Mouse (Mus musculus): ENCODE results near the gene 4930402H24Rik. TPM values are rescaled to one million over a fixed set of nuclear protein-coding genes. Genes with fewer than 3 reads are reported as not detected.

Gene 4930402H24Rik
- total and polyA plus RNA-seq, 3 experiments, result 31.1 to 43.5 (median 36.9) TPM

DNA sequence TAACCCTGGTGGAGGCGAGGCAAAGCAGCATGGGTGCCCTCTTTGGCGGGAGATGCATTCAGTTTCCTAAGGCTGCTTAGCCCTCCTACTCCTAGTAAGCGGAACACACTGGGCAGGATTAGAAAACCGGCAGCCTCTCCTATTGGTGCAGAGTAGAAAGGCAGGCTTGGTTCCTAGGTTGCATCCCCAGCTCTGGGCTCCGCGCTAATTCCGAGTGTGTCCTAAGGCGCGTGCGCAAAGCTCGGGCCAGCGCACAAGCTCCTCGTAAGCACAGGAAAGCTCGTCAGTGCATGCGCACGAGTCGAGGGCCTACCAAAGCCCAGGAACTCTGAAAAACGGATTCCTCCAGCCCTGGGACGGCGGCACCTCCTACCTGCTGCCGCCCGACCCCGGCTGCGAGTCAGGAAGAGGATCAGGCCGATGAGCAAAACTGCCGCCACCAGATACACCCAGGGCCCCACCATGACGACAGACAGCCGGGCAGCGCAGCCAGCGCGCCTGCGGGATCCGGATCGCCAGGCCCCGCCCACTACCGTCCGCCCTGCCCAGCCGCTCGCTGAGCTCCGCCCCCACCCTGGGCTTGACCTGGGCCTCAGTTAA is 242.0 kb downstream of the 4930402H24Rik start, which contains the start of gene Ddrgk1:
TSS of gene Ddrgk1 (minus strand) at position 558 of the 600 bp plus-strand sequence.
- peak; percentile 96 for DNase-seq

- DNase-seq, result no peak
Observed at GRCm38 (mm10) chr2:130663342-130663741, 242.9 kb downstream of the 4930402H24Rik start.

DNA sequence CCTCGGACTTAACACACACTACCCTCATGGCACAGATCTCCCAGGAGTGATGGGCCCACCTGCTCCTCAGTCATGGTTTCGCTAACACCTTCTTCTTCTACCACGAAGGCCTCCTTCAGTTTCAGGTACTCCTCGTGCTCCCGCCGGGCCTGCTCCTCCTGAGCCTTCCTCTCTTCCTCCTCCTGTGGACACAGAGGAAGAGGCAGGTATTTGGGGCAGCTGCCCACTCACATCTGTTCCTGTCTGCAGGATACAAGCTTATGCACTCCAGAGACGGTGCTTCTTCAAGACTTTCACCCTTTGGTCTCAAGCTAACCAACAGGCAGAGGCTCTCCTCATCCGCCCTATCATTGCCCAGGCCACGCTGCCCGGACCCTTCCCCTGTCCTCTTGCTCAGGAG is 247.7 kb downstream of the 4930402H24Rik start:
- DNase-seq, result no peak

DNA sequence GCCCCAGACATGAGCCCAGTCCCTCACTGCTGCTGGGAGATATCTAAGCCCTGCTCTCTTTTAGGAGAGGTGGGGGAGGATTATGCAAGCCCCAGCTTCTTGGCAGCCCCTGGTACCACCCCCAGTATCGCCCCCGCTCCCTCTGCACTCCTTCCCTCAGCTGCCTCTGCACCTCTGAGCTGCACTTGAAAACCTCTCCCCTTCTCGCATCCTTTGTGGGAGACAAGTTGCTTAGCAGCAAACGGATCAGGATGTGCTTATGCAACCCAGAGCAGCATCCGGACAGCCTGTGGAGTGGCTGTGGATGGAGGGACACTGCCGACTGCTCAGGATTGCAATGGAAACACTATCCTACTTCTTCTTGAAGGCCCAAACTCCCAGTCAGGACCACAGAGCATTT is 248.7 kb downstream of the 4930402H24Rik start:
- no peak for DNase-seq

GRCm38 (mm10) chr2:130656536-130656935 is 249.7 kb downstream of the 4930402H24Rik start:
- no peak for DNase-seq

Other genes starting within 250 kb of the 4930402H24Rik start
- 100 to 1,000 TPM; 184 to 209 TPM for gene Ddrgk1, start 241.7 kb downstream of the 4930402H24Rik start, total RNA-seq (2021)
- gene Ddrgk1, start 241.7 kb downstream of the 4930402H24Rik start, polyA plus RNA-seq (2012; rRNA removed), result 190 and 213 TPM in 2 replicates
- gene Itpa, start 238.8 kb downstream of the 4930402H24Rik start, total RNA-seq (2021), result 10 to 100 TPM; 19.5 to 29.6 TPM
- gene Itpa, start 238.8 kb downstream of the 4930402H24Rik start, polyA plus RNA-seq (2012; rRNA removed), result 28.6 and 29.3 TPM in 2 replicates
- gene Slc4a11, start 208.9 kb downstream of the 4930402H24Rik start, total RNA-seq (2021), result 1 to 10 TPM; 3.5 to 4.1 TPM
- gene Slc4a11, start 208.9 kb downstream of the 4930402H24Rik start, polyA plus RNA-seq (2012; rRNA removed), result 4.0 and 4.8 TPM in 2 replicates
- gene Atrn, start 89 bp upstream of the 4930402H24Rik start, total RNA-seq (2021), result 10 to 100 TPM; 27.3 to 31.5 TPM
- 9.8 and 10.3 TPM in 2 replicates for gene Atrn, start 89 bp upstream of the 4930402H24Rik start, polyA plus RNA-seq (2012; rRNA removed)
- gene Gfra4, start 136.7 kb upstream of the 4930402H24Rik start, total RNA-seq (2021), result 1 to 10 TPM; 5.9 to 6.1 TPM
- gene Gfra4, start 136.7 kb upstream of the 4930402H24Rik start, polyA plus RNA-seq (2012; rRNA removed), result 30.4 and 56.7 TPM in 2 replicates
- 1 to 10 TPM; 1.6 to 3.4 TPM for gene Adam33, start 157.4 kb upstream of the 4930402H24Rik start, total RNA-seq (2021)
- gene Adam33, start 157.4 kb upstream of the 4930402H24Rik start, polyA plus RNA-seq (2012; rRNA removed), result 11.5 and 15.5 TPM in 2 replicates
- 1 to 10 TPM; 4.1 to 6.6 TPM for gene Siglec1, start 180.4 kb upstream of the 4930402H24Rik start, total RNA-seq (2021)
- 17.9 and 19.8 TPM in 2 replicates for gene Siglec1, start 180.4 kb upstream of the 4930402H24Rik start, polyA plus RNA-seq (2012; rRNA removed)
- 10 to 100 TPM in 1 of 2 experiments, 1 to 10 TPM in 1; 6.9 to 12.6 TPM for gene Hspa12b, start 220.9 kb upstream of the 4930402H24Rik start, total RNA-seq (2021)
- 9.4 and 16.4 TPM in 2 replicates for gene Hspa12b, start 220.9 kb upstream of the 4930402H24Rik start, polyA plus RNA-seq (2012; rRNA removed)
- not detected for gene Gm11037, start 227.1 kb upstream of the 4930402H24Rik start, total RNA-seq (2021)
- gene Gm11037, start 227.1 kb upstream of the 4930402H24Rik start, polyA plus RNA-seq (2012; rRNA removed), result not detected in 2 replicates